Mouse (Mus musculus) central nervous system, embryonic 14 days (tissue): ENCODE results near the gene Dysf. TPM values are rescaled to one million over a fixed set of nuclear protein-coding genes. Genes with fewer than 3 reads are reported as not detected.

Source experiments
- polyA plus RNA-seq: library from polyadenylated mRNA; depleted of rRNA; stranded (reverse); fragments of >200 nt; gene quantifications from 2 replicates; pipeline ENCODE4 v1.2.3, GENCODE M21; 2012; rRNA removed

Gene Dysf
- 2.7 and 7.6 TPM in 2 replicates for polyA plus RNA-seq

GRCm38 (mm10) chr6:84008363-84009171 lies at the start of gene Dysf:
Gene Dysf (plus strand): TSS chr6:84008590.

Other genes starting within 250 kb of the Dysf start
- not detected in 2 replicates for gene Ankrd53, start 245.9 kb upstream of the Dysf start, polyA plus RNA-seq
- gene Tex261, start 232.8 kb upstream of the Dysf start, polyA plus RNA-seq, result 51.3 and 57.1 TPM in 2 replicates
- 52.0 and 56.5 TPM in 2 replicates for gene Nagk, start 213.6 kb upstream of the Dysf start, polyA plus RNA-seq
- gene Paip2b, start 176.8 kb upstream of the Dysf start, polyA plus RNA-seq, result 52.1 and 61.4 TPM in 2 replicates
- gene Zfp638, start 141.5 kb upstream of the Dysf start, polyA plus RNA-seq, result 78.7 and 81.8 TPM in 2 replicates